Mouse (Mus musculus) retina, postnatal 1 day (tissue): Measurements from ENCODE around the gene Bbx.
A peak's percentile ranks its signal among the peaks of the same experiment; 100 is the strongest.

Source experiments
- DNase-seq: peaks from one replicate; pipeline ENCODE4 v3.0.0-alpha.2; 2012

Bbx gene

DNA sequence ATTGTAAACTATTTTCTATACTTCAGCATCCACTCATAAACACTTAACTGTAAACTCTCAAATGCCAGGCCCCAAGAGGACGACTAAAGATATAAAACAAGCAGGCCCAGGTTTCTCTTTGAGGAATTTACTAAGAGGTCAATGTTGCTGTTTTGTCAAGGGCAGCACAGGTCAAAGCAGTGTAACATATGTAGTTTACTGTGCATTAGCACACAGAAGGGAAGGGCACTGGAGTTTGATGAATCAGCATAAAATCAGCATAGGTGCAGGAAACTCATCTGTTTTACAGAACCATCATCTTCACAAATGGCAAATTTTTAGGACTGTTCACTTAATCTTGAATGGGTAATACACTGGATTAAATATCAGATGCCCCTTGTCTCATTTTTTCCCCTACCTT lies 205.9 kb downstream of the Bbx start:
- DNase-seq, result no peak

GRCm38 (mm10) chr16:50224946-50225345 lies 207.2 kb downstream of the Bbx start:
- no peak for DNase-seq

DNA sequence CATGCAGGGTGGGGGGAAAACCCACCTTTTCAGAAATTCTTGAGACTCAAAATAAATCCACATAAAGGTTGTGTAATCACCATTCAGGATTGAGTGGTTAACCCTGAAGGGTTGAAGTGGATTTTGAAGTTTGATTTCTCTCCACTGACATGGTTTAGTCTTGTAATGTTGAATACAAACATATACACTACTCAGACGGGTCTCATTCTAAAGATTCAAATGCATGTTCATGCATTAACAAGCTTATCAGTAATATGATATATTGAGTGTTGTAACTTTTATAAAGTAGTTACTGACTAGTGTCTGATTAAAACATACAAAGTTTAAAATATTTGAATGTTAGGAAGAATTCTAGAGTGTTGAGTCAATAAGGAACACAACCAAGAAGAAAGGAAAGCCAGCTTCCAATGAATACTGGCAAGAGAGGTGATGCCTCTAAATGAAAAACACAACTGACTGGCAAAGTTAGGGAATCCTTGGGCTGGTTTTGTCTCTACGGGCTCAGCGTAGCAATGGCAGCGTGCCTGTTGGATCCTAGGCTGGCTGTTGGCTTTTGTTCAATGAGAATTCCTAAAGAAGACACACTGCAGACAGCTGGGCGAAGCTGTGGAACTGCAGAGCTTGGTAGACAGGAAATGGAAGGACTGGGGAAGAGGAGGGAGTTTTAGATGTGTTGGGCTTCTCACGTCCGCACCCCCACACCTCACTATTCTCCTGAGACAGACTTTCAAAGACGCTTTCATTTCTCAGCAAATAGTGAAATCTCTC lies 211.3 kb downstream of the Bbx start:
- DNase-seq, result no peak

DNA sequence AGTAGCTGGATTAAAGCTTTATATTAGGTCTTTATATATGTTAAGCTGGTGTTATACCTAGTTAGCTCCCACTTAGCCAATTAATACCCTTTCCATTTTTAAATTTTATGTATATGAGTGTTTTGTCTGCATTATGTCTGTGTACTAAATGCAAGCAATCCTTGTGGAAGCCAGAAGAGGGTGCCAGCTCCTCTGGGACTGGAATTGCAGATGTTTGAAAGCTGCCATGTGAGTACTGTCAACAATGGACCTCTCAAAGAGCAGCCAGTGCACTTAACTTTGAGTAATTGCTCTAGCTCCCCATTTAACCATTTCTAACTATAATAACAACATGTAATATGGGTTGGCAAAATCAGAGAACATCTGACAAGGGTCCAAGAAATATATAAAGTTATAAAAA lies 215.1 kb downstream of the Bbx start:
- DNase-seq, result no peak

GRCm38 (mm10) chr16:50211727-50212126 lies 220.5 kb downstream of the Bbx start:
- no peak for DNase-seq

- DNase-seq, result no peak
Measured at GRCm38 (mm10) chr16:50211231-50211630, 221.0 kb downstream of the Bbx start.

DNA sequence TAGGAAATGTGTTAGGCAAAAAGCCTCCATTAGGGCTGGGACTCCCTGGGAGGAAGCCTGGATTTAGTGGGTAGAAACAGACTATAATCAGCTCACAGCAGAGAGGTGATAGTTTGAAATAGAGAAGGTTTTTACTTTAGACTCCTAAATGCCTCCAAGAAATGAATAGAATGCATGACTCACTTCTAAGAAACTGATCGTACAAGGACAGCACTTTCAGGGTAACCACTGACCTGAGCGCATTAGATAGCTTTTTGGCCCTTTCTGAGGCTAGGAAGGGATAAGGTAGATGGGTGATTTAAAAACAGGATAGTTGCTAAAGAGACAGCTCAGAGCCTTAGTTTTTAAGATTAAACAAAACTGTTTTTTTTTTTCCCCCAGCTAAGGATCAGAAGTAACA lies 221.4 kb downstream of the Bbx start:
- DNase-seq, result no peak

DNA sequence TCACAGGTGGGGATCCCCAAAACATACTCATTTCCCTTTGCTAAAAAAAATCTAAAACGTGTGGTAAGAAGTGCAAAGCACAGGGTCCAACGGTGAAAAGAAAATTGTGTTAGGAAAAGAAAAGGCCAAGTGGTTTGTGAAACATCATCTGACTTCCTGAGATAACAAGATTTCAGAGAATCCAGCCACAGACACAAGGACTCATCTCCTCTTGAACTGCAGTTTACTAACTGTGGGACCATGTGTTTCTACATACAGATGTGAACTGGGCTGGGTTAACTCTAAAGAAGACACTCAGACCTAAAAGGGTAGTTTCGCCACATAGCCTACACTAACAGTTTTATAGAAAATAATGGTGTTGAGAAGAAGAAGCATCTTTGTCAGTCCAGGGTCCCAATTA lies 227.2 kb downstream of the Bbx start:
- no peak for DNase-seq

DNA sequence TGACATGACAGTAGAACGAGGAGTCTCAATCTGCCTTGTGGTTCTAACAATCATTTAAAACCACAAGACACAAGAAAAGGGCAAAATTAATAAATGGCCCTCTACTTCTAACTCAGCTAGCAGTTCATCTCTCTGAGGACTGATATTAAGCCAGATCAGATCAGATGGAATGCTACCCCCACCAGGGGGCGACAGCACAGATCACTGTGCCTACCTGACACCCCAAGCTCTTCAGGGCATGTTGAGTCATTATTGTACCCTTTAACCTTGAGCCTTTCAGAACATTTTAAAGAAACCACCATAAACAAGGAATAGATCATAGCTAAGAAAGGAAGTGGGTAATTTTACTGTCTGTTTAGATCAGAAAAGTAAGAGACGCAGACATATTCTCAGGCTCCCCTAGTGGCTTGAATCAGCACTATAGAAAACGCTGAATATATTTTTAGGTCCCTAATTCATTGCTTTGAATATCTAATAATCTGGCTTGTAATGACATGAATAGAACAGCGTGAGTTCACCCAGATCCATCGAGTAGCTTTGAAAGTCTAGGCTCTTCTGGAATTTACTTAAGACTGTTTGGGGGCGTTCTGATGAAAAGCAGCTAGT lies 230.5 kb downstream of the Bbx start:
- DNase-seq, result peak; percentile 55

- DNase-seq, result no peak
Measured at GRCm38 (mm10) chr16:50200214-50200613, 232.0 kb downstream of the Bbx start.

- DNase-seq, result no peak
Measured at GRCm38 (mm10) chr16:50196118-50196517, 236.1 kb downstream of the Bbx start.

DNA sequence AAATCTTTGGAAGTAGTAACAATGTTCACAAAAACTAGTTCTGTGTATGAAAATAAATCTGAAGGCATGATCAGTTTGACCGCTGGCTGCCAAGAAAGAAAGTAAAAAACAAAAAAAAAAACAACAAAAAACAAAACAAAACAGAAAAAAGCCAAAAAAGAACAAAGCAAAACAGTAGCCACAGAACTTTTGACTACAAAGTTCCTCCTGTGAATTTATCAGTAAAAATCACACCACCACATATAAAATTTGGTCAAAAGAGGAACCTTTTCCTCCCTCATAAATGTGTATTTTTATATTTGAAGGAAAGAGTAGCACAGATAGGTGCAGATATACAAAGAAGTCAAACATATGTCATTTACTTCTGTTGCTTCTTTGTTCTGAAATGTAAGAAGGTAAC lies 239.6 kb downstream of the Bbx start:
- no peak for DNase-seq

- DNase-seq, result no peak
Measured at GRCm38 (mm10) chr16:50189108-50189507, 243.1 kb downstream of the Bbx start.

- DNase-seq, result no peak
Measured at GRCm38 (mm10) chr16:50186604-50187003, 245.6 kb downstream of the Bbx start.

DNA sequence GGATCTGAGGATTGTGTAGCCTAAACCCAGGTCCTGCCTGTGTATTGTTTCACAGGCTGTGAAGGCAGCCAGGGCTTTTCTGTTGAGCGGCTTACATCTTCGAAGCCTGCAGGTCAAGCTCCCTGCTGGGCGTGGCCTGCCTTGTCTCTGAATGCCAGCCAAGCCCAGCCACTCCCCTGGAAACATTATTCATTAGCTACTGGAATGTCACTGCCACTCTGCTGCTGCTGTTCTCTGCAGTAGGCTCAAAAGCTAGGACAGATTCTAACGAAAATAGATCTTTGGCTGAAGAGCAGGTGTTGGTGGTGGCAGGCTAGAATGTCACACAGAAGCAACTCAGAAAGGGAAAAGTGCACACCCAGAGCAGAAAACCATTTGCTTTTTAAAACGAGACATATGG lies 247.1 kb downstream of the Bbx start:
- DNase-seq, result peak; percentile 76

- DNase-seq, result no peak
Measured at GRCm38 (mm10) chr16:50182988-50183387, 249.2 kb downstream of the Bbx start.

DNA sequence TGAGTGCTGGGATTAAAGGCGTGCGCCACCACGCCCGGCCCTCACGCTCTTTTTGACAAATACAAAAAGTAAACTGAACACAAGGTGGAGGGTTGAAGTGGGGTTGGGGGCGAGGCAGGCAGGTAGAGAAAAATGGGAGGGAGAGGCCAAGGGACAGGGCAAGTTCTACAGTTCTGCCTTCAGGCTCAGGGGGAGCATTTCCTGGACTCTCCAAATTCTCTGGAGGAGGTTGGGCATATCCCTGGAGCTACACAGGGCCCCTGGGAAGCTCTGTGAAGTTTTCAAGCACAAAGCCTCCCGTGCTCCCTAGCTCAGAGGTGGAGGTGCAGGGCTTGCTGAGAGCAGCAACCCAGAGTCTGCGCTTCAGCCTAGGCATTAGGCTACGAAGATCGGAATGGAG lies 249.6 kb downstream of the Bbx start:
- DNase-seq, result no peak

DNA sequence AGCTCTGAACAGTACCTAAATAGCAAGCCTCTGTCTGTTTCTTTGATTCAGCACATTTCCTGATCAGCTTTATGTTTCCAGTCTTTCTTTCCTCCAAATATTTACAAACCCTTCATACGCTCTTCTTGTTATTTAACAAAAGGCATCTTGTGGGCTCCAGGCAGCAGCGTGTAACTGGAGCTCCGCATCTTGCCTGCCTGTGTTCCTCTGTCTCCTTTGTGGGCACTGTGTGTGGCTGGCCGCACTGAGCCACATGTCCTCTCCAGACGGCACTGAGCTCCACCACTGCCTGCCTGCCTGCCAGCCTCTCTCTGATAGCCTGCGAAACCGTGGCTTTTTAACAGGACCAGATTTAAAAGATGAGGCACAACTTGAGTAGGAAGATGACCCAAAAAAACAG lies 259.4 kb downstream of the Bbx start:
- DNase-seq, result no peak

- DNase-seq, result no peak
Measured at GRCm38 (mm10) chr16:50170812-50171211, 261.4 kb downstream of the Bbx start.

DNA sequence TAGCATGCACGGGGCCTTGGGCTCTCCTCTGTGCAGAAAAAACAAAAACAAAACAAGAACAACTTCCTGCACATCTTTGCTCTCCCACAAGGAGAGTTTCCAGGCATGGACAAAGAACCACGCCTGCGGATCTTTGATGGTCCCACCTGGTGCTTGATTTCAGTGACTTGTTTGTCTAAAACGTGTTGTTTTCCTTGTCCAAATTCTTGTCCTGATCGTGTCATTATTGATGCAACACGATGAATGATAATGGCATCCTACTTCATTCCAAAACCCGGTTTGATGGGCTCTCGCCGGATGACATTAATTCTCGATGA lies 264.2 kb downstream of the Bbx start:
- DNase-seq, result no peak

GRCm38 (mm10) chr16:50167231-50167982 lies 264.8 kb downstream of the Bbx start:
- DNase-seq, result no peak

DNA sequence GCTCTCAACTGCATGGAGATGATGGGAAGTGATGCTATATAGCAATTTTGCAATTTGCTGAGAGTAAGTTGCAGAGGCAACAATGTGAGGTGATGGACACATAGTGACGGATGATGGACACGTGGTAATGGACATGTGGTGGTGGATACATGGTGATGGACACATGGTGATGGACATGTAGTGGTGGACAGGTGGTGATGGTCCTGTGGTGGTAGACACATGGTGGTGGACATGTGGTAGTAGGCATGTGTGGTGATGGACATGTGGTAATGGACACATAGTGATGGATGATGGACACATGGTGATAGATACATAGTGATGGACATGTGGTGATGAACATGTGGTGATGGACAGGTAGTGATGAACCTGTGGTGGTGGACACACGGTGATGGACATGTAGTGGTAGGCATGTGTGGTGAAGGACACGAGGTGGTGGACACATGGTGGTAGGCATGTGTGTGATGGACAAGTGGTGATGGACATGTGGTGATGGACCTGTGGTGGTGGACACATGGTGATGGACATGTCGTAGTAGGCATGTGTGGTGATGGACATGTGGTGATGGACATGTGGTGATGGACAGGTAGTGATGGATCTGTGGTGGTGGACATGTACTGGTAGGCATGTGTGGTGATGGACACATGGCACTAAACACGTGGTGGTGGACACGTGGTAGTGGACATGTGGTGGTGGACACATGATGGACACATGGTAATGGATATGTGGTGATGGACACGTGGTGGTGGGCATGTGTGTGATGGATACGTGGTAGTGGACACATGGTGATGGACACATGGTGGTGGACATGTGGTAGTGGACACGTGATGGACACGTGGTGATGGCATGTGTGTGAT lies 271.5 kb downstream of the Bbx start:
- no peak for DNase-seq

GRCm38 (mm10) chr16:50158546-50158945 lies 273.6 kb downstream of the Bbx start:
- DNase-seq, result no peak
